Mouse (Mus musculus): Measurements from ENCODE around the gene Nostrin. TPM values are rescaled to one million over a fixed set of nuclear protein-coding genes. Genes with fewer than 3 reads are reported as not detected.

Gene Nostrin
- total and polyA plus RNA-seq, 3 experiments: 0.47 TPM; not detected in 2

- H3K9ac ChIP-seq (ENCODE audit: control insufficient read depth, low read depth, low read length, poor library complexity, severe bottlenecking): no peak overlapping the region
- no peaks in the 10 kb centered on the region for H3K79me2 ChIP-seq (ENCODE audit: control insufficient read depth, insufficient read depth, low read length, poor library complexity)
- no peak overlapping the region for H3K4me3 ChIP-seq (ENCODE audit: control insufficient read depth in 1 of 2, insufficient read depth in 1 of 2, low read depth in 2 of 2, low read length in 2 of 2)
- DNase-seq (ENCODE audit: low read depth, low spot score): no peak
- no peaks in the 10 kb centered on the region for H3K4me1 ChIP-seq (ENCODE audit: control insufficient read depth in 1 of 2, insufficient read depth in 2 of 2, low read length in 2 of 2)
- H3K27ac ChIP-seq (ENCODE audit: control insufficient read depth, low read depth, low read length): no peak overlapping the region
- H3K9me3 ChIP-seq (replicated peaks; ENCODE audit: insufficient read depth, low read length): no peaks in the 10 kb centered on the region
- H3K27me3 ChIP-seq (ENCODE audit: control insufficient read depth in 1 of 2, insufficient read depth in 2 of 2, low read length in 2 of 2): no peaks in the 10 kb centered on the region
- no peaks in the 10 kb centered on the region for H3K36me3 ChIP-seq (ENCODE audit: control insufficient read depth in 1 of 2, insufficient read depth in 2 of 2, low read length in 2 of 2)
- TF ChIP-seq ELF1 (IDR thresholded peaks at IDR 0.05; ENCODE audit: low read depth, low read length) (no peak), UBTF (IDR thresholded peaks at IDR 0.05; ENCODE audit: borderline replicate concordance, insufficient read depth, low read depth, low read length) (no peak), RAD21 (IDR thresholded peaks at IDR 0.05; ENCODE audit: low read depth, low read length) (no peak), ZMIZ1 (IDR thresholded peaks at IDR 0.05; ENCODE audit: low read depth, low read length) (no peak), ZC3H11A (IDR thresholded peaks at IDR 0.05; ENCODE audit: low read depth, low read length) (no peak), CHD1 (IDR thresholded peaks at IDR 0.05; ENCODE audit: low read depth, low read length) (no peak), BHLHE40 (IDR thresholded peaks at IDR 0.05; ENCODE audit: borderline replicate concordance, low read depth, low read length) (no peak), NRF1 (IDR thresholded peaks at IDR 0.05; ENCODE audit: insufficient read depth, low read depth, low read length, poor library complexity, severe bottlenecking) (no peak), POLR2A (IDR thresholded peaks at IDR 0.05; ENCODE audit: control insufficient read depth in 1 of 2, insufficient read depth in 1 of 2, low read depth in 1 of 2, low read length in 2 of 2, poor library complexity in 1 of 2) (no peak), MEF2A (IDR thresholded peaks at IDR 0.05; ENCODE audit: extremely low read depth, insufficient replicate concordance, low read depth, low read length, poor library complexity, severe bottlenecking) (no peak), TBP (IDR thresholded peaks at IDR 0.05; ENCODE audit: low read depth, low read length) (no peak), GATA1 (IDR thresholded peaks at IDR 0.05; ENCODE audit: low read depth, low read length) (no peak), POLR2AphosphoS5 (IDR thresholded peaks at IDR 0.05; ENCODE audit: borderline replicate concordance, low read depth, low read length) (no peak), MXI1 (IDR thresholded peaks at IDR 0.05; ENCODE audit: low read depth, low read length) (no peak), USF2 (IDR thresholded peaks at IDR 0.05; ENCODE audit: borderline replicate concordance in 1 of 2, insufficient read depth in 1 of 2, low read depth in 1 of 2, low read length in 2 of 2) (no peak), E2F4 (IDR thresholded peaks at IDR 0.05; ENCODE audit: borderline replicate concordance, low read depth, low read length) (no peak), GABPA (IDR thresholded peaks at IDR 0.05; ENCODE audit: low read depth, low read length) (no peak), EP300 (IDR thresholded peaks at IDR 0.05; ENCODE audit: low read depth in 1 of 2, low read length in 2 of 2) (no peak)
Measured at GRCm38 (mm10) chr2:69140816-69141215, 5.2 kb downstream of the Nostrin start.

GRCm38 (mm10) chr2:69148691-69149090, 13.1 kb downstream of the Nostrin start:
- H3K27me3 ChIP-seq (ENCODE audit: control insufficient read depth in 1 of 2, insufficient read depth in 2 of 2, low read length in 2 of 2): no peaks in the 10 kb centered on the region
- H3K27ac ChIP-seq (ENCODE audit: control insufficient read depth, low read depth, low read length): no peak overlapping the region
- H3K9ac ChIP-seq (ENCODE audit: control insufficient read depth, low read depth, low read length, poor library complexity, severe bottlenecking): no peak overlapping the region
- H3K36me3 ChIP-seq (ENCODE audit: control insufficient read depth in 1 of 2, insufficient read depth in 2 of 2, low read length in 2 of 2): no peaks in the 10 kb centered on the region
- no peaks in the 10 kb centered on the region for H3K4me1 ChIP-seq (ENCODE audit: control insufficient read depth in 1 of 2, insufficient read depth in 2 of 2, low read length in 2 of 2)
- H3K79me2 ChIP-seq (ENCODE audit: control insufficient read depth, insufficient read depth, low read length, poor library complexity): no peaks in the 10 kb centered on the region
- no peak overlapping the region for H3K4me3 ChIP-seq (ENCODE audit: control insufficient read depth in 1 of 2, insufficient read depth in 1 of 2, low read depth in 2 of 2, low read length in 2 of 2)
- DNase-seq (ENCODE audit: low read depth, low spot score): no peak
- H3K9me3 ChIP-seq (replicated peaks; ENCODE audit: insufficient read depth, low read length): no peaks in the 10 kb centered on the region
- no peak for TF ChIP-seq TAL1 (IDR thresholded peaks at IDR 0.05; ENCODE audit: low read length)
- TF ChIP-seq ELF1 (IDR thresholded peaks at IDR 0.05; ENCODE audit: low read depth, low read length): no peak
- TF ChIP-seq GATA1 (IDR thresholded peaks at IDR 0.05; ENCODE audit: low read depth, low read length): no peak
- no peak for TF ChIP-seq BHLHE40 (IDR thresholded peaks at IDR 0.05; ENCODE audit: borderline replicate concordance, low read depth, low read length)
- no peak for TF ChIP-seq RAD21 (IDR thresholded peaks at IDR 0.05; ENCODE audit: low read depth, low read length)
- TF ChIP-seq USF1 (IDR thresholded peaks at IDR 0.05; ENCODE audit: low read depth, low read length): no peak
